Mouse (Mus musculus): Measurements from ENCODE around the gene Ascl2. TPM values are rescaled to one million over a fixed set of nuclear protein-coding genes. Genes with fewer than 3 reads are reported as not detected.

The Ascl2 gene
- total RNA-seq, 2 experiments from 2014 or later = 0.50 to 0.62 TPM

DNA sequence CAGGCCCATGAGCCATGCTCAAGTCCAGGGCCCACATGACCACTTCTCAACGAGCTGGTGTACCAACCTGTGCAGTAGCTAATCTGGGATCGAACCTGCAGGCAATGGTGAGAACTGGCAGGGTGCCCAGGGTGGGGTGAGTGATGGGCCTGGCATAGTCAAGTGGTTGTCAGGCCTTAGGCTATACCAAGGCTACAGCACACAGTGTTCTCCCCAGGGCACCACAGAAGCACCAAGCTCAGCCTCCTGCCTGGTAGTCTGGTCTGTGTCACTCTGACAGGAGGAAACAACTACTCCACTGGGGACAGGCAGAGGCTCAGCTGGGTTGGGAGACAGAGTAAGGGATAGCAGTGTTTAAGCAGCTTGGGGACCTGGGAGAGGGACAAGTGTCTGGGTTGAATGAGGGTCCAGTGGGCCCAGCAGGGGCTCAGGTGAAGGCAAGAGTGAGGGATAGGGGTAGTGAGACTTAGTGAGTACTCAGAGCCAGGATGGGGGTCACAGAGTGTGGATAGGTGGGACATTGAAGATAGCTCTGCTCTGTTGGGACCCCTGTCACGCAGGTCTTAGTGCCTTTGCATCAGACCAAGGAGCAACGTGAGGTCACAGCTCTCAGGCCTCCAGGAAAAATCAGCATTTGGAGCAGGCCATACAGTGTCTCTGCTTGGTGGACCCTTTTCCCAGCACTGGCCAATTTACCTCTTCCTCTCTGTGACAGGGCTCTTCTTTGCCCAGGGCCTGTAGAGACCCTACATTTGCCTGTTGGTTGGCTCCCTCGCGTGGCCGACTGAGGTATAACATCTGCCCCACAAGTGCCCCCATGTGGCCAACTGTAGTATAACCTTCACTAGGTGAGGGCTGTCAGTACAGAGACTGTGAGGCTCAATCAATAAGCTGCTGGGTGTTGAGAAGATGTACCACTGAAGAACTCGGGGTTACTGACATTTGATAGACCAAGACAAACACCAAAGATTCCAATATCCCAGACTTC, 50.1 kb downstream of the Ascl2 start:
- peak; percentile 78 for DNase-seq
- intact Hi-C loops (cut with DNase I) = no loop called here

DNA sequence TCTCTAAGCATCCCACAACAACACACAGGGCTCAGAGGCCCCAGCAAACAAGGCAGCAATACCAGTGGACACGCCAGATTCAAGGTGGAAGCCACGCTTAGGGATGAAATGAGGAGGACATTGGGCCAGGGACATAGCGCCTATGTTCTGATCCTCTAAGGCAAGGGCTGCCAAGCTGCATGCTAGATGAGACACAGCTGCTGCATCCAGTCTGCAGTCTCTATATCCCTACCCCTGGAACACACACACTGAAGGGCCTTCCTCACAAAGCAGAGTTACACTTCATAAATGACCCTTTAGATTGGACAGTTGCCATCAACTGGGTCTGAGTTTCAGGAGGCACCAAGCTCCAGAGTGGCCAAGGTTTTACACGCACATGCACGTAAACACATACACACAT, 51.4 kb downstream of the Ascl2 start:
- DNase-seq = no peak
- intact Hi-C loops (cut with DNase I) = no loop called here

Other genes starting within 250 kb of the Ascl2 start
- not detected for gene Ins2, start 225.9 kb downstream of the Ascl2 start, total RNA-seq (2021)
- gene Th, start 38.1 kb downstream of the Ascl2 start, total RNA-seq (2021) = 1 to 10 TPM; 1.2 to 1.7 TPM
- not detected for gene Tspan32, start 35.8 kb upstream of the Ascl2 start, total RNA-seq (2021)
- gene Cd81, start 83.5 kb upstream of the Ascl2 start, total RNA-seq (2021) = 100 to 1,000 TPM; 249 to 263 TPM
- gene Tssc4, start 100.0 kb upstream of the Ascl2 start, total RNA-seq (2021) = 10 to 100 TPM; 41.6 to 44.8 TPM
- gene Trpm5, start 125.4 kb upstream of the Ascl2 start, total RNA-seq (2021) = under 1 TPM; 0.38 TPM
- 1 to 10 TPM; 1.1 to 1.5 TPM for gene Kcnq1, start 137.1 kb upstream of the Ascl2 start, total RNA-seq (2021)

Measured in left cerebral cortex, postnatal 4 days (tissue).